Mouse (Mus musculus) CH12.LX (cell line): Measurements from ENCODE around the gene Tulp2. TPM values are rescaled to one million over a fixed set of nuclear protein-coding genes. Genes with fewer than 3 reads are reported as not detected.
"Not testable (repeated sequence)": the region's sequence is repeated elsewhere in the genome, so short reads cannot be mapped to it uniquely, and the experiment has no call there.

Source experiments
- DNase-seq: peaks from one replicate; pipeline ENCODE4 v3.0.0-alpha.2; 2013; ENCODE audit errors: extremely low read depth
- H3K27ac ChIP-seq: 2 replicates; pipeline ENCODE4 v1.5.1; 2012; ENCODE audit warnings: low read depth, mild to moderate bottlenecking, control low read depth, moderate library complexity; ENCODE audit not compliant: insufficient read depth
- H3K27me3 ChIP-seq: replicated peaks from 2 replicates; pipeline ENCODE3; 2012; ENCODE audit warnings: inconsistent platforms
- H3K36me3 ChIP-seq, 2 experiments: replicated peaks in 1 of 2; 2 replicates each; pipeline versions ENCODE3 to v1.6.1; 2012; ENCODE audit warnings: inconsistent platforms in 1 of 2, low read length in 1 of 2, mild to moderate bottlenecking in 1 of 2, mixed read lengths in 1 of 2, moderate library complexity in 1 of 2; ENCODE audit not compliant: control insufficient read depth in 1 of 2, insufficient read depth in 1 of 2
- H3K4me1 ChIP-seq, 2 experiments: 2 replicates each; pipeline ENCODE4 v1.6.1; 2012; ENCODE audit warnings: inconsistent platforms in 1 of 2, moderate library complexity in 1 of 2; ENCODE audit not compliant: insufficient read depth in 2 of 2, control insufficient read depth in 1 of 2
- H3K4me2 ChIP-seq: 2 replicates; pipeline ENCODE4 v1.6.1; 2012; ENCODE audit warnings: low read depth, mild to moderate bottlenecking, control low read depth; ENCODE audit not compliant: poor library complexity, insufficient read depth, severe bottlenecking
- H3K4me3 ChIP-seq, 3 experiments: fragments of 150-350 bp in 1 of 3; sonication (generic) in 1 of 3; replicated peaks in 1 of 3; 2 replicates each; pipeline versions ENCODE3 to v1.5.1; 2011 to 2012; ENCODE audit warnings: low read depth in 2 of 3, low read length in 2 of 3, mild to moderate bottlenecking in 2 of 3, moderate library complexity in 2 of 3, control low read depth in 1 of 3, improper control_type of control experiment in 1 of 3, inconsistent platforms in 1 of 3, mixed read lengths in 1 of 3; ENCODE audit not compliant: poor library complexity in 1 of 3
- H3K79me2 ChIP-seq: replicated peaks from 2 replicates; pipeline ENCODE4 v1.6.1; 2012; ENCODE audit warnings: mild to moderate bottlenecking, moderate library complexity; ENCODE audit not compliant: control insufficient read depth, poor library complexity, insufficient read depth, severe bottlenecking; ENCODE audit errors: extremely low read depth
- H3K9ac ChIP-seq: 2 replicates; pipeline ENCODE4 v1.6.1; 2012; ENCODE audit warnings: low read depth, mild to moderate bottlenecking, control low read depth, moderate library complexity; ENCODE audit not compliant: insufficient read depth
- H3K9me3 ChIP-seq: replicated peaks from 2 replicates; pipeline ENCODE3; 2012; ENCODE audit warnings: low read length, inconsistent platforms, mixed read lengths
- BHLHE40 ChIP-seq: IDR thresholded peaks from 2 replicates; pipeline ENCODE4 v1.6.1; 2011; ENCODE audit warnings: mild to moderate bottlenecking, low read depth, low read length, improper control_type of control experiment
- CTCF ChIP-seq, 2 experiments: IDR thresholded peaks in 1 of 2; conservative IDR thresholded peaks in 1 of 2; 2 replicates each; pipeline ENCODE4 v1.5.1; 2011 to 2012; ENCODE audit warnings: low read depth in 2 of 2, low read length in 2 of 2, improper control_type of control experiment in 1 of 2, inconsistent platforms in 1 of 2, mild to moderate bottlenecking in 1 of 2, moderate library complexity in 1 of 2
- ELF1 ChIP-seq: IDR thresholded peaks from 2 replicates; pipeline ENCODE4 v1.6.1; 2014; ENCODE audit warnings: low read depth, mild to moderate bottlenecking, inconsistent platforms, low read length, improper control_type of control experiment
- GABPA ChIP-seq: IDR thresholded peaks from 2 replicates; pipeline ENCODE4 v1.6.1; 2012; ENCODE audit warnings: low read depth, low read length, improper control_type of control experiment, inconsistent platforms; ENCODE audit not compliant: insufficient replicate concordance
- JUN ChIP-seq: IDR thresholded peaks from 2 replicates; pipeline ENCODE4 v1.6.1; 2011; ENCODE audit warnings: low read depth, mild to moderate bottlenecking, low read length, improper control_type of control experiment, moderate library complexity; ENCODE audit not compliant: insufficient read depth
- MAFK ChIP-seq: IDR thresholded peaks from 2 replicates; pipeline ENCODE4 v1.6.1; 2011; ENCODE audit warnings: low read length, improper control_type of control experiment; ENCODE audit not compliant: insufficient replicate concordance
- MYC ChIP-seq: IDR thresholded peaks from 2 replicates; pipeline ENCODE4 v1.6.1; 2011; ENCODE audit warnings: low read depth, mild to moderate bottlenecking, improper control_type of control experiment, low read length
- NELFE ChIP-seq: IDR thresholded peaks from 2 replicates; pipeline ENCODE4 v1.6.1; 2011; ENCODE audit warnings: low read depth, low read length, improper control_type of control experiment
- POLR2A ChIP-seq: IDR thresholded peaks from 2 replicates; pipeline ENCODE4 v1.6.1; 2011; ENCODE audit warnings: low read depth, mild to moderate bottlenecking, improper control_type of control experiment, low read length
- POLR2AphosphoS2 ChIP-seq: IDR thresholded peaks from 2 replicates; pipeline ENCODE4 v1.6.1; 2011; ENCODE audit warnings: low read depth, low read length, improper control_type of control experiment
- RAD21 ChIP-seq: IDR thresholded peaks from 2 replicates; pipeline ENCODE4 v1.6.1; 2011; ENCODE audit warnings: low read depth, mild to moderate bottlenecking, low read length, improper control_type of control experiment, moderate library complexity
- USF1 ChIP-seq: IDR thresholded peaks from 2 replicates; pipeline ENCODE4 v1.6.1; 2014; ENCODE audit warnings: low read depth, mild to moderate bottlenecking, inconsistent platforms, low read length, improper control_type of control experiment
- ZKSCAN1 ChIP-seq: IDR thresholded peaks from 2 replicates; pipeline ENCODE4 v1.6.1; 2012; ENCODE audit warnings: low read depth, inconsistent platforms, low read length, improper control_type of control experiment, borderline replicate concordance
- ZNF384 ChIP-seq: IDR thresholded peaks from 2 replicates; pipeline ENCODE4 v1.6.1; 2012; ENCODE audit warnings: low read depth, low read length, improper control_type of control experiment, inconsistent platforms
- dilution Hi-C: fragments of 300-500 bp; cut with MboI; formaldehyde crosslinking; loops from 2 replicates; pipeline ENCODE4 v1.14.3; 2020; ENCODE audit warnings: low sequenced_read_pairs; ENCODE audit not compliant: extremely low pct_unique_long_range_greater_than_20kb, extremely low pct_ligation_motif_present
- in situ Hi-C: fragments of 300-500 bp; cut with MboI; formaldehyde crosslinking; loops from 3 replicates; pipeline ENCODE4 v1.14.3; 2019; ENCODE audit warnings: low sequenced_read_pairs, low pct_ligation_motif_present, low pct_unique_long_range_greater_than_20kb, mixed read lengths
- polyA plus RNA-seq: library from polyadenylated mRNA; unstranded; fragments of >175 nt; gene quantifications from 2 replicates; pipeline ENCODE4 v1.2.1, GENCODE M21; 2012; ENCODE audit warnings: low read depth; ENCODE audit not compliant: insufficient read length
- total RNA-seq, 2 experiments: library from RNA; depleted of rRNA; stranded (reverse); fragments of 300-350 nt in 1 of 2; fragments of >200 nt in 1 of 2; gene quantifications; 2 replicates each; pipeline ENCODE4 v1.2.3; 2012 to 2014

Tulp2 gene
- total and polyA plus RNA-seq, 3 experiments = 0.13 TPM; not detected in 2

DNA sequence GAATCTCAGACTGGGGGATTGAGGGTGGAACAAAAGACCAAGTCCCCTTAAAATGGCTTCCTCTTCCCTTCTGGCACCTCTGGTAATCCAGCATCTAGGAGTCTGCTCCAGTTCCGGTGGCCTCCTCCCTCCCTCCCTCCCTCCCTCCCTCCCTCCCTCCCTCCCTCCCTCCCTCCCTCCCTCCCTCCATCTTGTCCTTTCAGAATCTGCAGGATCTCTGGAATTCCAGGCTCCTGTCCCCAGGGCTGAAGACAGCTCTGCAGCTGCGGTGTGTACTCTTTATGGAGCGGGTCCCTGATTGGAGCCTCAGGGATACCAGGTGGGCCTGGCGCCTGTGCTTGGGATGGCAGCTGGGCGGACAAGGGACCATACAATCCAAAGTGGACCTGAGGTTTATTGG, 20.4 kb upstream of the Tulp2 start:
- peaks cover 49% of the 10 kb centered on the region for H3K79me2 ChIP-seq
- H3K9ac ChIP-seq = peak overlapping the region; percentile 24; the same call in 1 of the 2 replicates
- no peaks in the 10 kb centered on the region for H3K9me3 ChIP-seq
- H3K27me3 ChIP-seq = no peaks in the 10 kb centered on the region
- in situ Hi-C loops = loop anchor here (10.0 kb wide), 1 partner anchor 223 kb away; the partner anchor contains the start of gene Ntn5
- TF ChIP-seq JUN = no peak
- TF ChIP-seq MYC = no peak
- TF ChIP-seq CTCF (conservative IDR thresholded peaks at IDR 0.05 in 1 of 2, IDR thresholded peaks at IDR 0.05 in 1 of 2; ENCODE audit: low read depth in 2 of 2, low read length in 2 of 2) = no peak
- no peak for TF ChIP-seq ZKSCAN1
- TF ChIP-seq POLR2A = peak; percentile 3; the same call in 1 of the 2 replicates
- peaks cover 16 to 48% of the 10 kb centered on the region in 2 experiments for H3K4me1 ChIP-seq
- dilution Hi-C loops = no loop called here
- no peak overlapping the region for H3K4me2 ChIP-seq
- no peak for DNase-seq
- H3K4me3 ChIP-seq = no peak overlapping the region
- H3K36me3 ChIP-seq = peaks cover 39 to 60% of the 10 kb centered on the region in 2 experiments
- peak overlapping the region; percentile 80; the same call in 1 of the 2 replicates for H3K27ac ChIP-seq

DNA sequence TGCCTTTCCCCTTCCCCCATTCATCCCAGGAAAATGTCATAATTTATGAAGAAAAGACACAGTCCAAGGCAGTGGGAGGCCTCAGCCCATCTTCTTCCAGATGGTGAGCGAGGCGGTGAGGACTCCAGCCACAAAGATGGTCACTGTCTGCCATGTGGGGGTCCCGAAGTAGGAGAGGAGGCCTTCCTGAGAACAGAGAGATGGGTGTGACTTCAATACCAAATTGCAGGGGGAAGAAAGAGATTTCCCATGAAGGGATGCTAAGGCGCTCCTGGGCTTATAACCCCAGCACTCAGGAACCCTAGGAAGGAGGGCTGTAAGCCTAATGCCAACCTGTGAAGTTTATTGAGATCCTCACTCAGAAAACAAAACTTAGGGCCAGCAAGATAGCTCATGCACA, 19.9 kb upstream of the Tulp2 start:
- Histone ChIP-seq H3K36me3 (peaks cover 39 to 57% of the 10 kb centered on the region in 2 experiments), H3K4me1 (peaks cover 16 to 44% of the 10 kb centered on the region in 2 experiments), H3K9ac (no peak overlapping the region), H3K4me3 (no peak overlapping the region), H3K27me3 (no peaks in the 10 kb centered on the region), H3K79me2 (peaks cover 49% of the 10 kb centered on the region), H3K27ac (no peak overlapping the region), H3K9me3 (no peaks in the 10 kb centered on the region), H3K4me2 (no peak overlapping the region)
- peak; percentile 6; the same call in 1 of the 2 replicates for TF ChIP-seq POLR2A
- TF ChIP-seq POLR2AphosphoS2 = no peak
- DNase-seq = no peak
- in situ Hi-C loops = loop anchor here (10.0 kb wide), 1 partner anchor 223 kb away; the partner anchor contains the start of gene Ntn5
- dilution Hi-C loops = no loop called here

DNA sequence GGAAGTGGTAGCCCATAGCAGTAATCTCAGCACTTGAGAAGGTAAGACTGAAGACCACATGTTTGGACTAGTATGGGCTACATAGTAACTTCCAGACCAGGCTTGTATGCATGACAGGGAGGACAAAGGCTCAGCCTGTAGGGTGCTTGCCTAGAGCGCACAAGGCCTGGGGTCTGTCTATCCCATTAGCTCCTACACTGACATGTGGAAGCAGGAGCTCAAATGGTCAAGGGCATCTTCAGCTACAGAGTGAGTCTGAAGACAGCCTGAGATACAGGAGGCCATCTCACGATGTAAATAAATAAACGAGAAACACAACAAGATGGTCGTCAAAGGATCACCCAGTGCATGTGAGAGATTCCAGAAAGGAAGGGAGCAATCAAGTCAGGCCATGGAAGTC, 19.4 kb upstream of the Tulp2 start:
- no peak overlapping the region for H3K9ac ChIP-seq
- no peak for DNase-seq
- H3K4me3 ChIP-seq = no peak overlapping the region
- no peak for TF ChIP-seq ELF1
- TF ChIP-seq NELFE = no peak
- no peak for TF ChIP-seq ZNF384
- no peak for TF ChIP-seq GABPA
- no peak for TF ChIP-seq ZKSCAN1
- TF ChIP-seq USF1 = no peak
- no peak for TF ChIP-seq MAFK
- no peak for TF ChIP-seq BHLHE40
- no peak for TF ChIP-seq RAD21
- H3K27me3 ChIP-seq = no peaks in the 10 kb centered on the region
- in situ Hi-C loops (loop anchor here (10.0 kb wide), 1 partner anchor 222 kb away; the partner anchor contains the start of gene Ntn5), dilution Hi-C loops (no loop called here)
- peaks cover 37 to 53% of the 10 kb centered on the region in 2 experiments for H3K36me3 ChIP-seq
- peak overlapping the region; percentile 47 for H3K27ac ChIP-seq
- H3K79me2 ChIP-seq = peaks cover 48% of the 10 kb centered on the region
- no peak overlapping the region for H3K4me2 ChIP-seq
- H3K9me3 ChIP-seq = no peaks in the 10 kb centered on the region
- H3K4me1 ChIP-seq = peaks cover 16 to 43% of the 10 kb centered on the region in 2 experiments

DNA sequence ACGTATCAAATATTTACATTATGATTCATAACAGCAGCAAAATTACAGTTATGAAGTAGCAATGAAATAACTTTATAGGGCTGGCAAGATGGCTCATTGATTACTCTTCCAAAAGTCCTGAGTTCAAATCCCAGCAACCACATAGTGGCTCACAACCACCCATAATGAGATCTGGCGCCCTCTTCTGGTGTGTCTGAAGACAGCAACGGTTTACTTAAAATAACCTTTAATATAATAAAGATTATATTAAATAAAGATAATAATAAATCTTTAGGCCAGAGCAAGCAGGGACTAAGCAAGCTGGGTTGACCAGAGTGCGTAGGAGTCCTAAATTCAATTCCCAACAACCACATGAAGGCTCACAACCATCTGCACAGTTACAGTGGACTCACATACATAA, 18.8 kb upstream of the Tulp2 start:
- in situ Hi-C loops = loop anchor here (10.0 kb wide), 1 partner anchor 222 kb away; the partner anchor contains the start of gene Ntn5
- Histone ChIP-seq H3K79me2 (peaks cover 43% of the 10 kb centered on the region), H3K4me1 (peaks cover 16 to 41% of the 10 kb centered on the region in 2 experiments), H3K36me3 (peaks cover 33 to 49% of the 10 kb centered on the region in 2 experiments)
- H3K9me3 ChIP-seq, H3K27me3 ChIP-seq, H3K27ac ChIP-seq, DNase-seq, H3K4me3 ChIP-seq, H3K4me2 ChIP-seq, H3K9ac ChIP-seq, dilution Hi-C loops: not testable (repeated sequence)
